Mouse (Mus musculus) erythroblast, embryonic 14.5 days (primary cell): Measurements from ENCODE around the gene Cpvl.

Source experiments
- GATA1 ChIP-seq: IDR thresholded peaks from 2 replicates; pipeline ENCODE4 v1.6.1; 2012; ENCODE audit warnings: low read length, inconsistent platforms, mixed read lengths
- TAL1 ChIP-seq: IDR thresholded peaks from 3 replicates; pipeline ENCODE4 v1.6.1; 2012; ENCODE audit warnings: low read length, inconsistent platforms, mixed read lengths

- TF ChIP-seq TAL1 = no peak
- TF ChIP-seq GATA1 = no peak
Measured at GRCm38 (mm10) chr6:53881623-53882022, 96.8 kb downstream of the Cpvl start.
